Mouse (Mus musculus) liver, postnatal 0 days (tissue): Measurements from ENCODE around the gene Ecd.

Experiments
- CTCF ChIP-seq: sonication (generic); IDR thresholded peaks from 2 replicates; pipeline ENCODE4 v1.5.1; 2016; ENCODE audit warnings: antibody characterized with exemption, low read depth
- EP300 ChIP-seq: IDR thresholded peaks from 2 replicates; pipeline ENCODE4 v1.6.1; 2016; ENCODE audit warnings: antibody characterized with exemption, low read depth, mild to moderate bottlenecking

DNA sequence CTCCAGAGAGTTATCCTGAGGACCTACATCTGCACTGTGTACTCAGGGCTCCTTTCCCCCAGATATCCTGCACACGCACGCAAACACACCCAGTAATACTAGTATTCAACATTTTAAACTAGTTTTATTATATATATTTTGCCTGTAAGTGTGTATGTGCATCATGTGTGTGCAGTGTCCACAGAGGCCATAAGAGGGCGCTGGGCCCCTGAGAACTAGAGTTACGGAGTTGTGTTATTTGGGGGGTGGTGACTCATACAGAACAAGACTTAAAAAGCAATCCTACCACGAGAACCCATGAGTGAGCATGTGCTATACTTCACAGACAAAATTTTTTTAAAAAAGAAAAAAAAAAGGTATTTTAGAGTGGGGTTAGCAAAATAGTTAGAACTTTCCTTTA lies 8.5 kb downstream of the Ecd start:
- no peak for TF ChIP-seq EP300
- no peak; the same call in 1 of the 2 replicates for TF ChIP-seq CTCF
